Mouse (Mus musculus) CD4-positive, CD25-positive, alpha-beta regulatory T cell, adult 4 months (primary cell): ENCODE measurements around the gene Enoph1. TPM values are rescaled to one million over a fixed set of nuclear protein-coding genes. Genes with fewer than 3 reads are reported as not detected.

Experiments used
- ATAC-seq: one replicate; pipeline ENCODE4 v1.8.0; 2017
- polyA plus RNA-seq, 2 experiments: library from polyadenylated mRNA; unstranded; fragments of 100-300 nt; shearing (Covaris generic); gene quantifications; one replicate each; pipeline ENCODE4 v1.2.1; 2017

The Enoph1 gene
- polyA plus RNA-seq, 2 experiments from 2014 or later, result 30.4 to 31.8 TPM

GRCm38 (mm10) chr5:100079040-100079930 is 39.5 kb downstream of the Enoph1 start:
- ATAC-seq, result peak; percentile 71

- no peak for ATAC-seq
These were observed 40.1 kb downstream of the Enoph1 start for GRCm38 (mm10) chr5:100079931-100080275.

GRCm38 (mm10) chr5:100082006-100082405 is 42.2 kb downstream of the Enoph1 start:
- ATAC-seq, result no peak

GRCm38 (mm10) chr5:100083953-100084562 is 44.3 kb downstream of the Enoph1 start:
- no peak for ATAC-seq

- no peak for ATAC-seq
These were observed 45.3 kb downstream of the Enoph1 start for GRCm38 (mm10) chr5:100085097-100085496.

- ATAC-seq, result no peak
These were observed 50.9 kb downstream of the Enoph1 start for GRCm38 (mm10) chr5:100090515-100091262.

- no peak for ATAC-seq
These were observed 51.4 kb downstream of the Enoph1 start for GRCm38 (mm10) chr5:100091263-100091594.

GRCm38 (mm10) chr5:100091602-100092001 is 51.8 kb downstream of the Enoph1 start:
- no peak for ATAC-seq

- no peak for ATAC-seq
These were observed 57.2 kb downstream of the Enoph1 start for GRCm38 (mm10) chr5:100096955-100097354.

GRCm38 (mm10) chr5:100097967-100098366 is 58.2 kb downstream of the Enoph1 start:
- ATAC-seq, result no peak

- ATAC-seq, result no peak
These were observed 62.6 kb downstream of the Enoph1 start for GRCm38 (mm10) chr5:100102395-100102794.

- ATAC-seq, result no peak
These were observed 69.1 kb downstream of the Enoph1 start for GRCm38 (mm10) chr5:100108866-100109265.

GRCm38 (mm10) chr5:100109543-100110282 is 69.9 kb downstream of the Enoph1 start:
- ATAC-seq, result no peak

- no peak for ATAC-seq
These were observed 70.8 kb downstream of the Enoph1 start for GRCm38 (mm10) chr5:100110581-100110980.

GRCm38 (mm10) chr5:100113403-100113802 is 73.6 kb downstream of the Enoph1 start:
- ATAC-seq, result no peak

Other genes with a start within 250 kb of the Enoph1 start
- gene Vamp9, start 133.7 kb upstream of the Enoph1 start, polyA plus RNA-seq, result under 1 TPM in 1 of 2 experiments, not detected in 1; 0.50 TPM
- gene Hnrnpd, start 61.0 kb upstream of the Enoph1 start, polyA plus RNA-seq, result 10 to 100 TPM; 28.6 to 54.5 TPM
- gene 4930524J08Rik, start 60.9 kb upstream of the Enoph1 start, polyA plus RNA-seq, result not detected
- gene Hnrnpdl, start 321 bp upstream of the Enoph1 start, polyA plus RNA-seq, result 100 to 1,000 TPM; 120 to 126 TPM
- not detected for gene Tmem150c, start 119.8 kb downstream of the Enoph1 start, polyA plus RNA-seq